Mouse (Mus musculus): ENCODE data around the gene Nup93. TPM values are rescaled to one million over a fixed set of nuclear protein-coding genes. Genes with fewer than 3 reads are reported as not detected.
A peak's percentile ranks its signal among the peaks of the same experiment; 100 is the strongest.

The Nup93 gene
- total and polyA plus RNA-seq, 3 experiments: 46.0 to 99.6 (median 88.3) TPM

DNA sequence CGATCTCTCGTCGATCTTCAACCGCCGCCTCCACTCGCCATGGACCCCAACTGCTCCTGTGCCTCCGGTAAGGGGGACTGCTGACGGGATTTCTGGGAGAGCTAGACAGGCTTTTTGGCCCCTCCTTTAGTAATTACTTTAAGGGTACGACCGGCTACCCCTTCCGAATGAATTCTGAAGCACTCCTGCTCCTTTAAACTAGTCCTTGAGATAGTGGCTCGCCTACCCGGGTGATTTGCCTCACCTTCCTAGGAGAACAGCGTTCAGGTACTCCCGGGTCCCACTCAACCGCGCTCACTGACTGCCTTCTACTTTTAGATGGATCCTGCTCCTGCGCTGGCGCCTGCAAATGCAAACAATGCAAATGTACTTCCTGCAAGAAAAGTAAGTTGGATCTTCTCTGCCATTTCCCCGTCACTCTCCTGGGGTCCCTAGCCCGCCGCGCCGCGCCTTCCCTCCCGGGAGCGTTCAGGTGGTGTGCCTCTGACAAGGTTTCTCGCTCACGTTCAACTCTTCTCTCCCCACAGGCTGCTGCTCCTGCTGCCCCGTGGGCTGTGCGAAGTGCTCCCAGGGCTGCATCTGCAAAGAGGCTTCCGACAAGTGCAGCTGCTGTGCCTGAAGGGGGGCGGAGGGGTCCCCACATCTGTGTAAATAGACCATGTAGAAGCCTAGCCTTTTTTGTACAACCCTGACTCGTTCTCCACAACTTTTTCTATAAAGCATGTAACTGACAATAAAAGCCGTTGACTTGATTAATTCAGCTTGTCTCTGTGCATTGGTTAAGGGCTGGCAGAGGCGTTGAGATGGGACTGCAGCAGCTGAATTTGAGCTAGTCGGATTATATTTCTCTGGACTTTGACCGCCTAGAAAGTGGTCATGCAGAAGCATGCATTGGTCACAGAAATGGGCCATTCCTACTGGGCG is 41.3 kb upstream of the Nup93 start:
- Histone ChIP-seq H3K9ac (ENCODE audit: insufficient read depth, low read depth) (peak overlapping the region; percentile 81), H3K9me3 (replicated peaks; ENCODE audit: low read length) (peaks cover 2% of the 10 kb centered on the region), H3K36me3 (replicated peaks in 1 of 2; ENCODE audit: control insufficient read depth in 1 of 2, insufficient read depth in 1 of 2, low read length in 1 of 2) (no peaks in the 10 kb centered on the region), H3K4me2 (ENCODE audit: insufficient read depth, low read depth, poor library complexity, severe bottlenecking) (peak overlapping the region; percentile 56), H3K4me1 (ENCODE audit: control insufficient read depth in 1 of 2, insufficient read depth in 2 of 2) (peaks cover 9 to 18% of the 10 kb centered on the region in 2 experiments), H3K79me2 (replicated peaks; ENCODE audit: control insufficient read depth, extremely low read depth, insufficient read depth, poor library complexity, severe bottlenecking) (no peaks in the 10 kb centered on the region; the same call in 1 of the 2 replicates), H3K4me3 (replicated peaks in 1 of 3; ENCODE audit: low read depth in 2 of 3, low read length in 2 of 3, poor library complexity in 1 of 3) (peak overlapping the region; percentile 33 to 83 (median 58)), H3K27me3 (replicated peaks) (peaks cover 77% of the 10 kb centered on the region), H3K27ac (ENCODE audit: insufficient read depth, low read depth) (peak overlapping the region; percentile 67)
- no peak for TF ChIP-seq ZNF384 (IDR thresholded peaks at IDR 0.05; ENCODE audit: low read depth, low read length)
- no peak for TF ChIP-seq EP300 (IDR thresholded peaks at IDR 0.05; ENCODE audit: low read length)
- TF ChIP-seq BHLHE40 (IDR thresholded peaks at IDR 0.05; ENCODE audit: low read depth, low read length): peak; percentile 35; the same call in 1 of the 2 replicates
- no peak for TF ChIP-seq IRF4 (IDR thresholded peaks at IDR 0.05; ENCODE audit: low read depth, low read length)
- TF ChIP-seq ZKSCAN1 (IDR thresholded peaks at IDR 0.05; ENCODE audit: borderline replicate concordance, low read depth, low read length): no peak
- no peak for TF ChIP-seq NRF1 (IDR thresholded peaks at IDR 0.05; ENCODE audit: low read depth, low read length)
- no peak for TF ChIP-seq KAT2A (IDR thresholded peaks at IDR 0.05; ENCODE audit: insufficient replicate concordance, low read length)
- TF ChIP-seq POLR2AphosphoS2 (IDR thresholded peaks at IDR 0.05; ENCODE audit: low read depth, low read length): peak; percentile 93; the same call in 1 of the 2 replicates
- no peak for TF ChIP-seq ETS1 (conservative IDR thresholded peaks at IDR 0.05; ENCODE audit: low read depth, low read length)
- no peak for TF ChIP-seq GABPA (IDR thresholded peaks at IDR 0.05; ENCODE audit: insufficient replicate concordance, low read depth, low read length)
- peak; percentile 99 for TF ChIP-seq NELFE (IDR thresholded peaks at IDR 0.05; ENCODE audit: low read depth, low read length)
- no peak for TF ChIP-seq USF1 (IDR thresholded peaks at IDR 0.05; ENCODE audit: low read depth, low read length)
- TF ChIP-seq CHD2 (IDR thresholded peaks at IDR 0.05; ENCODE audit: low read length): no peak
- no peak for TF ChIP-seq JUN (IDR thresholded peaks at IDR 0.05; ENCODE audit: insufficient read depth, low read depth, low read length)
- TF ChIP-seq POLR2A (IDR thresholded peaks at IDR 0.05; ENCODE audit: low read depth, low read length): no peak; the same call in 1 of the 2 replicates
- peak; percentile 20; the same call in 1 of the 2 replicates for TF ChIP-seq MXI1 (IDR thresholded peaks at IDR 0.05; ENCODE audit: low read depth, low read length)
- TF ChIP-seq ZMIZ1 (IDR thresholded peaks at IDR 0.05; ENCODE audit: low read depth, low read length): peak; percentile 98
- peak; percentile 31 for TF ChIP-seq SIN3A (IDR thresholded peaks at IDR 0.05; ENCODE audit: low read length)
- TF ChIP-seq CTCF (conservative IDR thresholded peaks at IDR 0.05 in 1 of 2, IDR thresholded peaks at IDR 0.05 in 1 of 2; ENCODE audit: low read depth in 2 of 2, low read length in 2 of 2): no peak
- TF ChIP-seq MEF2A (IDR thresholded peaks at IDR 0.05; ENCODE audit: borderline replicate concordance, low read depth, low read length): peak; percentile 6; the same call in 1 of the 2 replicates
- no peak for TF ChIP-seq MAFK (IDR thresholded peaks at IDR 0.05; ENCODE audit: insufficient replicate concordance, low read length)
- no peak for TF ChIP-seq RAD21 (IDR thresholded peaks at IDR 0.05; ENCODE audit: low read depth, low read length)
- no peak for TF ChIP-seq JUND (conservative IDR thresholded peaks at IDR 0.05; ENCODE audit: low read depth, low read length)
- no peak; the same call in 1 of the 2 replicates for TF ChIP-seq UBTF (IDR thresholded peaks at IDR 0.05; ENCODE audit: low read depth, low read length)
- TF ChIP-seq TBP (conservative IDR thresholded peaks at IDR 0.05; ENCODE audit: low read depth, low read length): no peak
- TF ChIP-seq USF2 (conservative IDR thresholded peaks at IDR 0.05; ENCODE audit: low read depth, low read length): no peak
- no peak for TF ChIP-seq E2F4 (IDR thresholded peaks at IDR 0.05; ENCODE audit: insufficient replicate concordance, low read depth, low read length)
- TF ChIP-seq TCF12 (IDR thresholded peaks at IDR 0.05; ENCODE audit: low read depth, low read length): no peak
- TF ChIP-seq ZC3H11A (IDR thresholded peaks at IDR 0.05; ENCODE audit: low read depth, low read length): no peak
- TF ChIP-seq MAX (IDR thresholded peaks at IDR 0.05; ENCODE audit: low read length): no peak
- TF ChIP-seq CHD1 (IDR thresholded peaks at IDR 0.05; ENCODE audit: low read depth, low read length): no peak
- no peak for TF ChIP-seq ELF1 (IDR thresholded peaks at IDR 0.05; ENCODE audit: low read depth, low read length)
- dilution Hi-C loops (cut with MboI; ENCODE audit: extremely low pct_ligation_motif_present, extremely low pct_unique_long_range_greater_than_20kb, low sequenced_read_pairs) (no loop called here), in situ Hi-C loops (cut with MboI; ENCODE audit: low pct_ligation_motif_present, low pct_unique_long_range_greater_than_20kb, low sequenced_read_pairs) (no loop called here)
- no peak for DNase-seq (ENCODE audit: extremely low read depth)
